Mouse (Mus musculus) intestine, embryonic 15.5 days (tissue): ENCODE measurements around the gene Rps27l. TPM values are rescaled to one million over a fixed set of nuclear protein-coding genes. Genes with fewer than 3 reads are reported as not detected.
"Not testable (repeated sequence)": the region's sequence is repeated elsewhere in the genome, so short reads cannot be mapped to it uniquely, and the experiment has no call there.

Experiments used
- ATAC-seq: fragments of 200-750 bp; cut with Nextera tagmentation; 2 replicates; pipeline ENCODE4 v1.8.0; 2017; ENCODE audit warnings: moderate TSS enrichment, moderate library complexity
- H3K27ac ChIP-seq: fragments of 300-500 bp; sonication (generic); 2 replicates; pipeline ENCODE4 v1.5.1; 2015; ENCODE audit warnings: mild to moderate bottlenecking, inconsistent platforms
- H3K27me3 ChIP-seq: fragments of 300-500 bp; sonication (generic); replicated peaks from 2 replicates; pipeline ENCODE4 v1.6.1; 2015; ENCODE audit warnings: inconsistent platforms
- H3K36me3 ChIP-seq: fragments of 300-500 bp; sonication (generic); 2 replicates; pipeline ENCODE4 v1.6.1; 2015; ENCODE audit warnings: inconsistent platforms
- H3K4me1 ChIP-seq: fragments of 300-500 bp; sonication (generic); replicated peaks from 2 replicates; pipeline ENCODE4 v1.6.1; 2015; ENCODE audit warnings: inconsistent platforms
- H3K4me2 ChIP-seq: fragments of 300-500 bp; sonication (generic); replicated peaks from 2 replicates; pipeline ENCODE4 v1.6.1; 2015; ENCODE audit warnings: mild to moderate bottlenecking, inconsistent platforms
- H3K4me3 ChIP-seq: fragments of 300-500 bp; sonication (generic); replicated peaks from 2 replicates; pipeline ENCODE4 v1.5.1; 2015; ENCODE audit warnings: inconsistent platforms
- H3K9ac ChIP-seq: fragments of 300-500 bp; sonication (generic); 2 replicates; pipeline ENCODE4 v1.6.1; 2015; ENCODE audit warnings: inconsistent platforms
- H3K9me3 ChIP-seq: fragments of 300-500 bp; sonication (generic); 2 replicates; pipeline ENCODE4 v1.6.1; 2016; ENCODE audit warnings: inconsistent platforms
- WGBS: fragments of 180-500 bp; shearing (Covaris S2); methylation state at CpG from one replicate; pipeline ENCODE4 v1.1.7; 2015; 5-methylcytosine and 5-hydroxymethylcytosine counted together
- polyA plus RNA-seq: library from polyadenylated mRNA; unstranded; fragments of >200 nt; fragmentation: Nextera tagmentation; extraction: Ambion mirVana; gene quantifications from 2 replicates; pipeline ENCODE4 v1.2.1, GENCODE M21; 2015

Rps27l gene
- 830 and 881 TPM in 2 replicates for polyA plus RNA-seq

GRCm38 (mm10) chr9:66945647-66946641 is at the start of gene Rps27l:
Gene Rps27l (plus strand): TSS chr9:66946086.
- no peaks in the 10 kb centered on the region for H3K9me3 ChIP-seq
- H3K9ac ChIP-seq = peak within 1 kb of the TSS; percentile 96
- peak; percentile 99 for ATAC-seq
- 0 out of 2 replicates have a peak, but pooled peaks cover 2% of the 10 kb centered on the region for H3K4me1 ChIP-seq
- peak within 1 kb of the TSS; percentile 91 for H3K4me3 ChIP-seq
- under 1% methylated on average over 77 of the region's 77 CpGs for WGBS
- peak within 1 kb of the TSS; percentile 96 for H3K27ac ChIP-seq
- H3K36me3 ChIP-seq = 0 out of 2 replicates have a peak, but pooled peaks cover 5% of the 10 kb centered on the region
- peak within 1 kb of the TSS; percentile 70 for H3K4me2 ChIP-seq
- no peaks in the 10 kb centered on the region for H3K27me3 ChIP-seq

DNA sequence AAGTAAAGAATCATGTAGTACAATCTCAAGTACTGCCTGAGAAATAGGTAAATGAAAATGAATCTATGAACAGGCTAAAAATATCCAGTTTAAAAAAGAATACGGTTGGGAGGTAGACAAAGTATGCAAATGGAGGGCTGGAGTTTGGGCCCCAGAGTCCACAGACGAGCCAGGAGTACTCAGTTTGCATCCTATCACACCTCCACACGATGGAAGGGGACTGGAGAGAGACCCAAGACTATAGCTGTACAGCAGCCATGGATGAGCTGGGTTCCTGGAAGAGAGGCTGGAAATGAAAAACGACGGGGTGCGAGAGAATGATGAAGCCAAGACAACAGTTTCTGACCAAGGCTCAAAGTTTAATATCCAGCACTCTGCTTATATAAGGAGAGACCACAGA is 48.9 kb upstream of the Rps27l start:
- no peak overlapping the region for H3K9ac ChIP-seq
- peaks cover 6% of the 10 kb centered on the region; the same call in 1 of the 2 replicates for H3K4me1 ChIP-seq
- H3K27me3 ChIP-seq = no peaks in the 10 kb centered on the region
- 70% methylated on average over 6 of the region's 6 CpGs for WGBS
- ATAC-seq = no peak
- 0 out of 2 replicates have a peak overlapping the region, but pooled peaks have one; percentile 11 for H3K27ac ChIP-seq
- no peaks in the 10 kb centered on the region for H3K9me3 ChIP-seq
- H3K36me3 ChIP-seq = no peaks in the 10 kb centered on the region
- no peak overlapping the region for H3K4me2 ChIP-seq
- H3K4me3 ChIP-seq = no peak overlapping the region

GRCm38 (mm10) chr9:66897851-66898250 is 48.0 kb upstream of the Rps27l start:
- WGBS = 74% methylated on average over 6 of the region's 6 CpGs
- Histone ChIP-seq H3K36me3 (no peaks in the 10 kb centered on the region), H3K4me1 (peaks cover 6% of the 10 kb centered on the region; the same call in 1 of the 2 replicates)

DNA sequence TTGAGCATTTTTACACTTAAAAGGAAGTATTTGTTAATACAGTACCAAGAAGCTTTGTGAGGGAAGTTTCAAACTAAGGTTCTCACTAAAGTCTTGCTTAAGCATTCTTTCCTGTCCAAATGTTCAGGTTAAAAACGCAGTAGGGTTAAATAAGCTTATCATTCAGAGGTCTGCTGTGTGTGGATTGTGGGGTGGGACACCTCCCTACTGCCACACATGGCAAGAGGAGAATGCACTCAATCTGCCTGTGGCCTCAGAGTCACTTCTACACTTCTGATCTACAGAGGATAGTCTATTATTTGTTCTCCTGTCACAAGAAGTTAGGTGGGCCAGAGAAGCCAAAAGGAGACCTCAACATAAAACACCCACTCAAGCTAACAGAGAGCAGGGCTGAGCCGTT is 46.8 kb upstream of the Rps27l start:
- no peak overlapping the region for H3K4me2 ChIP-seq
- H3K4me3 ChIP-seq = no peak overlapping the region
- WGBS = 72% methylated on average over 2 of the region's 2 CpGs
- H3K27me3 ChIP-seq = no peaks in the 10 kb centered on the region
- no peak overlapping the region for H3K27ac ChIP-seq
- H3K4me1 ChIP-seq = peaks cover 6% of the 10 kb centered on the region; the same call in 1 of the 2 replicates
- H3K36me3 ChIP-seq = no peaks in the 10 kb centered on the region
- ATAC-seq = no peak
- H3K9ac ChIP-seq = no peak overlapping the region
- no peaks in the 10 kb centered on the region for H3K9me3 ChIP-seq

More at GRCm38 (mm10) chr9:66897851-66898250, 48.0 kb upstream of the Rps27l start:
- no peaks in the 10 kb centered on the region for H3K9me3 ChIP-seq
- H3K4me2 ChIP-seq = no peak overlapping the region
- no peaks in the 10 kb centered on the region for H3K27me3 ChIP-seq
- ATAC-seq = no peak
- H3K4me3 ChIP-seq = no peak overlapping the region
- no peak overlapping the region for H3K27ac ChIP-seq
- no peak overlapping the region for H3K9ac ChIP-seq

DNA sequence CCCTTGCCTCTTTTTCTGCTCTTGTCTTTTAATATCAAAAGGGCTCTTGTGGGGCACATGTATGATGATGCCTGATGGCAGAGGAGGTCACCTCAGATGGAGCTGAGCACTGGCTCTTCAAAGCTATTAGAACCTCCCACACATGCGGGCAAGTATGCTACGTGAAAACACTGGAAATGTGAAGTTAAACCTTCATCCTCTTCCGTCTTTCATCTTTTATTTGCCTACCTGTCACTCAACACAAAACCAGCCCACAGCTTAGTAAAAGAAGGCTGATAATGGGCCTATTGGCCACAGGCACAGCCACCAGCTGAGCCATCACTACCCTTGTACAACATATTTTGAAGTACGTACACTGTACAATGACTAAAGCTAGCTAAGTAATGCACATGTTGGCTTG is 46.4 kb upstream of the Rps27l start:
- H3K27ac ChIP-seq = no peak overlapping the region
- H3K4me3 ChIP-seq = no peak overlapping the region
- whole genome bisulfite sequencing = 76% methylated on average over 4 of the region's 4 CpGs
- no peaks in the 10 kb centered on the region for H3K27me3 ChIP-seq
- H3K9me3 ChIP-seq = no peaks in the 10 kb centered on the region
- H3K4me2 ChIP-seq = no peak overlapping the region
- no peaks in the 10 kb centered on the region for H3K36me3 ChIP-seq
- ATAC-seq = no peak
- H3K9ac ChIP-seq = no peak overlapping the region
- peaks cover 6% of the 10 kb centered on the region; the same call in 1 of the 2 replicates for H3K4me1 ChIP-seq

- no peak overlapping the region for H3K27ac ChIP-seq
Measured at GRCm38 (mm10) chr9:66905990-66906389, 39.9 kb upstream of the Rps27l start.

GRCm38 (mm10) chr9:66907126-66907525 is 38.8 kb upstream of the Rps27l start:
- H3K36me3 ChIP-seq = no peaks in the 10 kb centered on the region
- H3K4me2 ChIP-seq = no peak overlapping the region
- no peak overlapping the region for H3K4me3 ChIP-seq
- peaks cover 10% of the 10 kb centered on the region for H3K4me1 ChIP-seq
- no peak overlapping the region for H3K9ac ChIP-seq
- H3K27ac ChIP-seq = no peak overlapping the region
- H3K27me3 ChIP-seq = no peaks in the 10 kb centered on the region
- H3K9me3 ChIP-seq = no peaks in the 10 kb centered on the region
- WGBS = 89% methylated on average over 8 of the region's 8 CpGs
- no peak for ATAC-seq

More at GRCm38 (mm10) chr9:66905990-66906389, 39.9 kb upstream of the Rps27l start:
- H3K9ac ChIP-seq = no peak overlapping the region
- H3K36me3 ChIP-seq = no peaks in the 10 kb centered on the region
- peaks cover 10% of the 10 kb centered on the region for H3K4me1 ChIP-seq
- H3K27me3 ChIP-seq = no peaks in the 10 kb centered on the region
- no peak overlapping the region for H3K4me2 ChIP-seq
- no peak overlapping the region for H3K4me3 ChIP-seq
- 68% methylated on average over 9 of the region's 9 CpGs for WGBS
- ATAC-seq = no peak
- no peaks in the 10 kb centered on the region for H3K9me3 ChIP-seq

DNA sequence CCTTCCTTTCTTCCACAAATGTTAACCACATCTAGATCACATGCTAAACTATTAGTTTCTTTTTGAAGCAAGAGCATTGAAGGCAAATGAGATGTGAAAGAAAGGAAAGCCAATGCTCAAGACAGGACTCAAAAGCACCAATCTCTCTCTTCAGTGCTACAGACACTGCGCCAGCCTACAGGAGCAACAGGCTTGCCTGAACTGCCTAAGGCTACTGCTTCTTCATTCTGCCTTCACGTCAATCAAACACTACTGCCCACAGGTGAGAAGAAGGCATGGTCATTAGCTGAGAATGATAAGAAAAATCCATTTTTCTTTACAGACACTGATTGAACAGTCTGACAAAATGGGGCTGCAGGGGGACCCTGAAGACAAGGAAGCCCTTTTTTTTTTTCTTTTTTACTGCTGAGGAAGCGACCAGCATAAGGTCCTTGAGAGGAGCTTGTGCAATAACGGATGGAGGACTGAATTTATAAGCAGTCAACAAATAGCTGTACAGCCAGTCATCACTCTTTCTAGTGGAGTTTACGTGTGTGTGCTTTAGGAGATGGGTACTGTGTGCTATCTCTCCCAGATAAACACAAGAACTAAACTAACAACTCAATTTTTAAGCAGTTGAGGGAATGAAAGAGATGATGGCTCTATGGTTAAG is 38.0 kb upstream of the Rps27l start:
- Histone ChIP-seq H3K36me3 (no peaks in the 10 kb centered on the region), H3K4me3 (no peak overlapping the region), H3K27me3 (no peaks in the 10 kb centered on the region), H3K4me2 (no peak overlapping the region), H3K27ac (no peak overlapping the region), H3K9ac (no peak overlapping the region), H3K4me1 (peaks cover 10% of the 10 kb centered on the region), H3K9me3 (no peaks in the 10 kb centered on the region)
- no peak for ATAC-seq
- 70% methylated on average over 5 of the region's 5 CpGs for WGBS

DNA sequence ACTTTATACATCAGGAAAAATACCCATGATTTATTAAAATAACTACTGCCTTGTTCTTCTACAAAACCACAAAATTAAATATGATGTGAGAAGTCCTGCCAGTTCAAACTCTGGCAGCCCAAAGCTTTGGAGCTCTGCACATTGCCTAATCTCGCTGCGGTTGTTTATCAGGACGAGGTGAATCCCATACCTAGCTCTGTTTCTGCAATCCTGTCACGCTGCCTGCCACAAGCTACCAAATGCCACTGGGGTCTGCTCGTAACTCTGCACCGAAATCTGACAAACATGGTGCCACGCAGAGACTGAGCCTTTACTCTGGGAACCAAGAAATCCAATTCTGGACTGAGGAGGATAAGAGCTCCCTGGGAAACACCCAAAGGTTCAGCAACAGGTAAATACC is 36.0 kb upstream of the Rps27l start:
- 64% methylated on average over 7 of the region's 7 CpGs for WGBS
- H3K9me3 ChIP-seq = no peaks in the 10 kb centered on the region
- H3K27ac ChIP-seq = no peak overlapping the region
- H3K4me1 ChIP-seq = peaks cover 13% of the 10 kb centered on the region
- no peak overlapping the region for H3K4me2 ChIP-seq
- no peak overlapping the region for H3K9ac ChIP-seq
- no peak for ATAC-seq
- H3K27me3 ChIP-seq = no peaks in the 10 kb centered on the region
- H3K36me3 ChIP-seq = no peaks in the 10 kb centered on the region
- H3K4me3 ChIP-seq = no peak overlapping the region

DNA sequence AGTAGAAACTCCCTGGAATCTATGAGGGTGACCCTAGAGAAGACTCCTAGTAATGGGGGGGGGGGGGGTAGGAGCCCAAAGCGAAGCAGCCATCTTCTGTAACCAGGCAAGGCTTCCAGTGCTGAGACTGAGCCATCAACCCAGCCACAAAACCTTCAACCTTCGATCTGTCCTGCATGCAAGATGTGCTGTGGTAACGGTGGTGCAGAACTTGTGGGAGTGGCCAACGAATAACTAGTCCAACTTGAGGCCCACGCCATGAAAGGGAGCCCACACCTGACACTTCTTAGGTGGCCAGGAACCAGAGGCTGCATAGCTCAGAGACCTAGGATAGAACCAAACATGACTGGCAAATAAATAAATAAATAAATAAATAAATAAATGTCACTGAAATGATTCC is 35.2 kb upstream of the Rps27l start:
- H3K4me3 ChIP-seq = no peak overlapping the region

GRCm38 (mm10) chr9:66912304-66912703 is 33.6 kb upstream of the Rps27l start:
- no peak for ATAC-seq
- Histone ChIP-seq H3K9ac (no peak overlapping the region), H3K27ac (no peak overlapping the region), H3K4me1 (peaks cover 18% of the 10 kb centered on the region), H3K27me3 (no peaks in the 10 kb centered on the region), H3K4me2 (no peak overlapping the region), H3K9me3 (no peaks in the 10 kb centered on the region), H3K4me3 (no peak overlapping the region), H3K36me3 (no peaks in the 10 kb centered on the region)

More for the DNA sequence above, 35.2 kb upstream of the Rps27l start:
- no peak for ATAC-seq
- Histone ChIP-seq H3K27ac (no peak overlapping the region), H3K4me1 (peaks cover 13% of the 10 kb centered on the region), H3K9ac (no peak overlapping the region), H3K27me3 (no peaks in the 10 kb centered on the region), H3K9me3 (no peaks in the 10 kb centered on the region), H3K4me2 (no peak overlapping the region), H3K36me3 (no peaks in the 10 kb centered on the region)
- WGBS = 85% methylated on average over 5 of the region's 5 CpGs

DNA sequence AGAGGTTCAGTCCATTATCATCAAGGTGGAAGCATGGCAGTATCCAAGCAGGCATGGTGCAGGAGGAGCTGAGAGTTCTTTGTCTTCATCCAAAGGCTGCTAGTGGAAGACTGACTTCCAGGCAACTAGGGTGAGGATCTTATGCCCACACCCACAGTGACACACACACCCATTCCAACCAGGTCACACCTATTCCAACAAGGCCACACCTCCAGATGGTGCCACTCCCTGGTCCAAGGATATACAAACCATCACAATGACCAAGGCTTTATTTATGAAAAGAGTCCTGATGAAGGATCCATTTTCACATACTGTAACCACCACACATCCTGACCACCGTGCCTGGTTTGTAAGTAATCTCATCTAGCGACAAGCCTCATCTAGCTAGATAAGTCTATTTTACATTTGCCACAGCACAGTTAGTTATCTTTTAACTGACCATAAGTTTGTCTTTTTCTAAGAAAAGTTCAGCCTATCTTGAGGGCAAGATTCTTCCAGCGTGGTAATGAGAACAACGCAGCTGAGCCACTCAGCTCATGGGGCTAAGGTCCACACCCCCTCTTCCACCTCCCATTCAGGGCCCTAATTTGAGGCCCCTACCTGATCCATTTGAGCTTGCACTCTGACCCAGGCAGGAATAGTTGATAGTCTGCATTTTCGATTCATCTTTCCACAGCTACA is 32.5 kb upstream of the Rps27l start:
- not testable (repeated sequence) for H3K36me3 ChIP-seq, H3K9ac ChIP-seq, H3K4me2 ChIP-seq, H3K9me3 ChIP-seq, H3K27me3 ChIP-seq, H3K4me3 ChIP-seq
- H3K27ac ChIP-seq = 0 out of 2 replicates have a peak overlapping the region, but pooled peaks have one; percentile 9
- H3K4me1 ChIP-seq = peaks cover 23% of the 10 kb centered on the region
- peak; percentile 70; the same call in 1 of the 2 replicates for ATAC-seq
- WGBS = 83% methylated on average over 5 of the region's 5 CpGs
